Mouse (Mus musculus): ENCODE data around the gene Hectd4. TPM values are rescaled to one million over a fixed set of nuclear protein-coding genes. Genes with fewer than 3 reads are reported as not detected.

The Hectd4 gene
- polyA plus RNA-seq, 1 experiment from 2014 or later, result 6.5 TPM

DNA sequence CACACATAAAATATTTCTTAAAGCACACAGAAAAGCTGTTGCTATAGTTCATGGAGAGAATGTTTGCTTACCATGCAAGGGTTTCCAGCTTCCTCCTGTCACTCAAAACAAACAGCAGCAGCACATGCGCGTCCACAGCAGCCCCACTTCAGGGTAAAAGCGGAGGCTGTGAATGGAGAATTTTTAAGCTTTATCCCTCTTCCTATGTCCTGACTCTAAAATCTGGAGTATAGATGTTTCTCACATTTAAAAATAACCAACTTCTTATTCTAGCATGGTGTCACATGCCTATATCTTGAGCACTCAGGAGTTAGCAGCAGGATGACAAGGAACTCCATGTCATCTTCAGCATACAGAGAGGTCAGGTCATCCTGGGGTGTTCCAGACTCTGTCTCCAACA, 70.3 kb downstream of the Hectd4 start:
- no peak overlapping the region for H3K27ac ChIP-seq (replicated peaks; ENCODE audit: low read depth, low read length)
- H3K4me2 ChIP-seq (ENCODE audit: low read depth, severe bottlenecking), result no peak overlapping the region
- no peak overlapping the region for H3K4me3 ChIP-seq (ENCODE audit: low read depth, low read length)
- no peaks in the 10 kb centered on the region for H3K9me3 ChIP-seq (ENCODE audit: control insufficient read depth, low read length)
- 96% methylated on average over 3 of the region's 3 CpGs for WGBS
- H3K9ac ChIP-seq (ENCODE audit: low read length), result no peak overlapping the region
- ATAC-seq (ENCODE audit: insufficient number of reproducible peaks, low FRiP score, low TSS enrichment, low read depth) (no peak), DNase-seq (ENCODE audit: low spot score) (no peak)
- no peaks in the 10 kb centered on the region for H3K27me3 ChIP-seq (ENCODE audit: control insufficient read depth, insufficient read depth, low read length)
- peaks cover 6% of the 10 kb centered on the region for H3K36me3 ChIP-seq (ENCODE audit: control insufficient read depth, insufficient read depth, low read length)
- no peaks in the 10 kb centered on the region for H3K4me1 ChIP-seq (ENCODE audit: control insufficient read depth, insufficient read depth, low read length)

DNA sequence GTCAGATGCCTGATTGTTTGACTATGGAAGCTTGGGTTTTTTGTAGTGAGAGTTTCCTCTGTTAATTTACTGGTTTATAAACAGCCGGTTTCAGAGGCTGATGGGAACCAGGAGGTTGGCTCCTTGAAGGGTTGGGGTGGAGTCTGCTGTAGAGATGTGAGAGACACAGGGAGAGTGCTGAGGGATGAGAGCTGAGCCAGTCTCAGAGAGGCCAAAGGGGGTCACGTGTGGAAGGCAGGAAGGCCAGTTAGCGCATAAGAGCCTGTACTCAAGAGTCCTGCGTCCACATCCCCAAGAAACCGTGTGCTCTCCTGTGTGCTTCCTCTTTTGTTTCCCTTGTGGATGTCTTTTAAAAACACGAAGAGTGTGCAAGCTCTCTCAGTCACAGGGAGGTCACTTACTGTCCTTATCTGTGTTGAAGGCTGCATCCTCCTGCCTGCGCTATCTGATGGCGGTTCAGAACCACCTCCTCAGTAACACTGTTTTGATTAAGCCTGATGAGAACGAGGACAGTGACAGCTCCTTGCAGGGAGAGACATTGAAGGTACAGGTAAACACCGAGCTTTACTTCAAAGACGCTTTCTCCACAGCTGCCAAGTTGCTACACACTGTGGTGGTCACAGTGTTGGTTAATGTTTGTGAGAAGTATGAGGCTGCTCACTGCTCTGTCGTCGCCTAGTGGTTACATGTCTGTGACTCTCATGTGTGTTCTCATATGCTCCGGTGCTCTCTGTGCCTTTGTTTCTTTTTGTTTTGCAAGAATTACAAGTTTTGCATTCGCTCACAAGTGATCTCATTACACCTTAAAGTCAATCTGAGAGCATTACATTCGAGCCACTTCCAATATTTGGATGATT, 72.5 kb downstream of the Hectd4 start:
- 79% methylated on average over 16 of the region's 16 CpGs for WGBS
- H3K27me3 ChIP-seq (ENCODE audit: control insufficient read depth, insufficient read depth, low read length), result no peaks in the 10 kb centered on the region
- H3K4me1 ChIP-seq (ENCODE audit: control insufficient read depth, insufficient read depth, low read length), result no peaks in the 10 kb centered on the region
- DNase-seq (ENCODE audit: low spot score), result no peak
- no peak overlapping the region for H3K4me3 ChIP-seq (ENCODE audit: low read depth, low read length)
- H3K9ac ChIP-seq (ENCODE audit: low read length), result no peak overlapping the region
- H3K4me2 ChIP-seq (ENCODE audit: low read depth, severe bottlenecking), result no peak overlapping the region
- no peak for ATAC-seq (ENCODE audit: insufficient number of reproducible peaks, low FRiP score, low TSS enrichment, low read depth)
- no peaks in the 10 kb centered on the region for H3K9me3 ChIP-seq (ENCODE audit: control insufficient read depth, low read length)
- H3K27ac ChIP-seq (replicated peaks; ENCODE audit: low read depth, low read length), result no peak overlapping the region
- peaks cover 16% of the 10 kb centered on the region for H3K36me3 ChIP-seq (ENCODE audit: control insufficient read depth, insufficient read depth, low read length)

DNA sequence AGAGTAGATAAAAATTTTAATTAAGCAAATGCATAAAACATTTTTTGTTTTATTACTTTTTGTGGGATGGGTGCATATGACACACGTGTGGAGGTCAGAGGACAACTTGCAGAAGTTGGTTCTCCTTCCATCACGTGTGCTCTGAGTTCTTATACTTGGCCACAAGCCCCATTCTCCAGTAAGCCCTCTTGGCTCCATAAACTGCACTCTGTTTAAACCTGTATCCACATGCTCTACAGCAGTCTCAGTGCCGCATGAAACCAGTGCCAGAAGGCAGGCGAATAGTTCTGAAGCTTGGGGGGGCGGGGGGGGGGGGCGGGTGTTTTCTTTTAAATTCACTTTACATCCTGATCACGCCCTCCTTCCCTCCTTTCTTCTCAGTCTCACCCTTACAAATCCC, 85.0 kb downstream of the Hectd4 start:
- 87% methylated on average over 7 of the region's 7 CpGs for WGBS
- Histone ChIP-seq H3K27ac (replicated peaks; ENCODE audit: low read depth, low read length) (no peak overlapping the region), H3K4me2 (ENCODE audit: low read depth, severe bottlenecking) (no peak overlapping the region), H3K9me3 (ENCODE audit: control insufficient read depth, low read length) (no peaks in the 10 kb centered on the region), H3K4me1 (ENCODE audit: control insufficient read depth, insufficient read depth, low read length) (no peaks in the 10 kb centered on the region), H3K4me3 (ENCODE audit: low read depth, low read length) (no peak overlapping the region), H3K27me3 (ENCODE audit: control insufficient read depth, insufficient read depth, low read length) (no peaks in the 10 kb centered on the region), H3K9ac (ENCODE audit: low read length) (no peak overlapping the region), H3K36me3 (ENCODE audit: control insufficient read depth, insufficient read depth, low read length) (peaks cover 26% of the 10 kb centered on the region)
- no peak for DNase-seq (ENCODE audit: low spot score)
- ATAC-seq (ENCODE audit: insufficient number of reproducible peaks, low FRiP score, low TSS enrichment, low read depth), result no peak

DNA sequence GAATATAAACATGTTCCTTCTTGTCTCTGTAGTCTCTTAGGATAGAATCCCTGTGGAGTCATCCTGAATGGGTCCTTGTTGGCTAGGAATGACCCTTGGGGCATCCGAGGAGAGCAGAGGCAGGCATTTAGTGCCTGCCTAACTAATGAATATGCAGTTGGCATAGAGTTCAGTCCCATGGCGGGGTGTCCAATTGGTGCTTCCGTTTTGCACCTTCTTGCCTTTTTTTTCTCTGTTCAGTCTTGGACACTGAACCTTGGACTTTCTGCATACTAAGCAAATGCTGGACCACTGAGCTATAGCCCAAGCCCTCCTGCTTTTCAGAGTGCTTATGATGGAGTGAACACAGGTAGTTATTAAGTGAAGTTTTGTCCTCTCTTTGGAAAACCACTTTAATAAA, 87.6 kb downstream of the Hectd4 start:
- Histone ChIP-seq H3K9me3 (ENCODE audit: control insufficient read depth, low read length) (no peaks in the 10 kb centered on the region), H3K4me3 (ENCODE audit: low read depth, low read length) (no peak overlapping the region), H3K27ac (replicated peaks; ENCODE audit: low read depth, low read length) (no peak overlapping the region), H3K4me1 (ENCODE audit: control insufficient read depth, insufficient read depth, low read length) (no peaks in the 10 kb centered on the region), H3K36me3 (ENCODE audit: control insufficient read depth, insufficient read depth, low read length) (peaks cover 31% of the 10 kb centered on the region; the same call in 1 of the 2 replicates), H3K27me3 (ENCODE audit: control insufficient read depth, insufficient read depth, low read length) (no peaks in the 10 kb centered on the region), H3K4me2 (ENCODE audit: low read depth, severe bottlenecking) (no peak overlapping the region), H3K9ac (ENCODE audit: low read length) (no peak overlapping the region)
- whole genome bisulfite sequencing, result 88% methylated on average over 3 of the region's 3 CpGs
- DNase-seq (ENCODE audit: low spot score) (no peak), ATAC-seq (ENCODE audit: insufficient number of reproducible peaks, low FRiP score, low TSS enrichment, low read depth) (no peak)

DNA sequence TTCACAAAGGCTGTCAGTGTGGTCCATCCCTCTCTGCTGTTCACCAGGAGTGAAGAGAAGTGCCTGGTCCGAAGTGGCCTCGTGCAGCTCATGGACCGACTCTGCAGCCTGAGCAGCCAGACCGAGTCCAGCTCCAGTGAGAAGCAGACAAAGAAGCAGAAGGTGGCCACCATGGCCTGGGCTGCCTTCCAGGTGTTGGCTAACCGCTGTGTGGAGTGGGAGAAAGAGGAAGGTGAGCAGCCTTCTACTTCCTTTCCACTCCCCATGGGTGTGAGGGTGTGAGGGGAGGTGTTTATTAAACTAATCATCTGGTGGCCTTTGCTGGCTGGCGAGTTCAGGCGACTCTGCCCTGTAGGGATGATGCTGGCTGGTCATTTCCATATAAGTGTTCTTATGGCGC, 91.6 kb downstream of the Hectd4 start:
- Histone ChIP-seq H3K27ac (replicated peaks; ENCODE audit: low read depth, low read length) (no peak overlapping the region), H3K4me3 (ENCODE audit: low read depth, low read length) (no peak overlapping the region), H3K27me3 (ENCODE audit: control insufficient read depth, insufficient read depth, low read length) (no peaks in the 10 kb centered on the region), H3K9ac (ENCODE audit: low read length) (no peak overlapping the region), H3K4me1 (ENCODE audit: control insufficient read depth, insufficient read depth, low read length) (no peaks in the 10 kb centered on the region), H3K4me2 (ENCODE audit: low read depth, severe bottlenecking) (no peak overlapping the region), H3K36me3 (ENCODE audit: control insufficient read depth, insufficient read depth, low read length) (peaks cover 31% of the 10 kb centered on the region), H3K9me3 (ENCODE audit: control insufficient read depth, low read length) (no peaks in the 10 kb centered on the region)
- DNase-seq (ENCODE audit: low spot score) (no peak), ATAC-seq (ENCODE audit: insufficient number of reproducible peaks, low FRiP score, low TSS enrichment, low read depth) (no peak)
- 94% methylated on average over 8 of the region's 8 CpGs for WGBS

DNA sequence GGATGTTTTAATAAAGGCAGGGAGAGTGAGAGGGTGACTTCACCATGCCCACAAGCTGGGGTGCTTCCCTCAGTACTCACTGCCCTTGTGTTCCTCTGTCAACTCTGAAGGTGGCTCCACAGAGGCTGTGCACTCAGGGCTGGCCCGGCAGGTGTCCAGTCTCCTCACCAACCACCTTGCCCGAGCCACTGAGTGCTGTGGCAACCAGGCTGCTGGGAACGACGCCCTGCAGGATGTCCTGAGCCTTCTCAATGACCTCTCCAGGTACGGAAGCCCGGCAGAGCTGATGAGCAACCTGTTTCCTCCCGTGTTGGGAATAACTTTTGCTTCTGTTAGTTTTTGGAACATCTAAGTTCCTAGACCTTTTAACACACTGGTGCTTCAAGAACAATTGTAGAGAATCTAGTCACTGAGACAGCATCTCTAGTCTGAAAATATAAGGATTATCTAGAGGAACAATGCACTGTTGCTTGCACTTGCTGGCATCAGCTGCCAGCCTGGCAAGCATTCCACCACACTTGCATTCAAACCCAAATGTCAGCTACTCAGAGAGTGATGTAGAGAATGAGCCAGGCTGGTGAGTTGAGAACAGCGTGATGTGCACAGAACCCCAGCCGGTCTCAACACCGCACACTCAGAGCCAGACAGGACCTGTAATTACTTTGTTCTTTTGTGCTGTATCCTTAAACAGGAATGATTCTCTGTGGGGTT, 93.9 kb downstream of the Hectd4 start:
- no peaks in the 10 kb centered on the region for H3K27me3 ChIP-seq (ENCODE audit: control insufficient read depth, insufficient read depth, low read length)
- H3K36me3 ChIP-seq (ENCODE audit: control insufficient read depth, insufficient read depth, low read length), result peaks cover 25% of the 10 kb centered on the region
- no peak for DNase-seq (ENCODE audit: low spot score)
- H3K4me2 ChIP-seq (ENCODE audit: low read depth, severe bottlenecking), result no peak overlapping the region
- no peaks in the 10 kb centered on the region for H3K9me3 ChIP-seq (ENCODE audit: control insufficient read depth, low read length)
- no peak for ATAC-seq (ENCODE audit: insufficient number of reproducible peaks, low FRiP score, low TSS enrichment, low read depth)
- 89% methylated on average over 10 of the region's 10 CpGs for WGBS
- H3K4me3 ChIP-seq (ENCODE audit: low read depth, low read length), result no peak overlapping the region
- H3K27ac ChIP-seq (replicated peaks; ENCODE audit: low read depth, low read length), result no peak overlapping the region
- no peak overlapping the region for H3K9ac ChIP-seq (ENCODE audit: low read length)
- no peaks in the 10 kb centered on the region for H3K4me1 ChIP-seq (ENCODE audit: control insufficient read depth, insufficient read depth, low read length)

DNA sequence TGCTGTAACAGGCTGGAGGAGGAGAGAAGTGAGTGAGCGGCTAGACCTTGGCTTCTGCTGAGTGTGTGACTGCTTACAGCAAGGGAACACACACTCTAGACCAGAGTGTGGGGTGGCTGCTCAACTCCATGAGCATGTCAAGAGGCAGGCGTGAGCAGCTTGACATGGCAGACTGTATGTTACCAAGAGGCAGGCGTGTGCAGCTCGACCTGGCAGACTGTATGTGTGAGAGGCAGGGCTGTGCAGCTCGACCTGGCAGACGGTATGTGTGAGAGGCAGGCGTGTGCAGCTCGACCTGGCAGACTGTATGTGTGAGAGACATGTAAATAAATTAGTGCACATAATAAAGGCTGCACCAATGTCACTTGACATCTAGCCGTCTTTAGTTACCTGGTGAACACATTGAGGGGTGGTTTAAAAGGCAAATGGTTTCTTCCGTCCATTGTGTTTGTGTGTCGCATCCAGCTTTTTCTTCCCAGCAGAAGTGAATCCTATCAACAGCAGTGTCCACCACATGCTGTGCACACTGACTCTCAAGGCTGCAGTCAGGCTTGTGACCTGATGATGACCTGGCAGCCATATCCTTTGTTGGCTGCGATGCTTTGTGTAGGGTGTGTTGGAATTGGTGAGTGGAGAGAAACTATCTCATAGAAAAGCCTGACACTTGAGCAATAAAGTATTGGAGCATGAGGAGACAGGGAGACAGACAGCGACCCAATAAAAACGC, 106.2 kb downstream of the Hectd4 start:
- H3K4me1 ChIP-seq (ENCODE audit: control insufficient read depth, insufficient read depth, low read length), result no peaks in the 10 kb centered on the region
- 91% methylated on average over 14 of the region's 14 CpGs for WGBS
- H3K27ac ChIP-seq (replicated peaks; ENCODE audit: low read depth, low read length), result no peak overlapping the region
- no peak overlapping the region for H3K4me2 ChIP-seq (ENCODE audit: low read depth, severe bottlenecking)
- H3K36me3 ChIP-seq (ENCODE audit: control insufficient read depth, insufficient read depth, low read length), result peaks cover 30% of the 10 kb centered on the region
- no peak overlapping the region for H3K4me3 ChIP-seq (ENCODE audit: low read depth, low read length)
- H3K27me3 ChIP-seq (ENCODE audit: control insufficient read depth, insufficient read depth, low read length), result no peaks in the 10 kb centered on the region
- no peak overlapping the region for H3K9ac ChIP-seq (ENCODE audit: low read length)
- DNase-seq (ENCODE audit: low spot score), result no peak
- no peaks in the 10 kb centered on the region for H3K9me3 ChIP-seq (ENCODE audit: control insufficient read depth, low read length)
- no peak for ATAC-seq (ENCODE audit: insufficient number of reproducible peaks, low FRiP score, low TSS enrichment, low read depth)

DNA sequence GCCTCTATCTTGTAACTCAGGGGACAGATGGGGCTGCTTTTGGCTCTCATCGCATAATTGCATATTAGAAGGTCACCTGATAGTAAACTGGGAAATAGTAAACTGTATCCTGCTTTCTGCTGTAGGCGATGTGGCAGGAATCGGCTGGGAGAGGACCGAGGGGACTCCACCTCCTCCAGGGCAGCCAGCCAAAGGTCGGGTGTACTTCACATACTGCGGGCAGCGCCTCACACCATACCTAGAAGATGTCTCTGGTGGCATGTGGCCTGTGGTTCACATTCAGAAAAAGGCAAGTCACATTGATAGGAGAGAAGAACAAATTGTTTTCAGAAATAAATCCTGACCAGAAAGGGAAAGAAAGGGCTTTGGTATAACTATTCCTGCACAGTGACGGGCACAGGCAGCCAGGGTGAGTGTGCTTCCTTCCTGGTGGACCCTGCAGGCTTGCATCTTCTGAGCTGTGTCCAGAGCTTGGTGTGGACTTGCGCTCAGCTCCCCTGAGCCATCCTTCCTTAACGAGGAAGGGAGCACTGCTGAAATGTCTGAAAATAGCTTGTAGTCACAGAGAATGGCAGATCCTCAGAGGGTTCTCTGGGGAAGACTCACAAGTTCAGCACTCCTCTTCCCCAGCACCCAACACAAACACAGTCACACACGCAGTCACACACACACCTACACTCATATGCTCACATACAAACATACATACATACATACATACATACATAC, 109.5 kb downstream of the Hectd4 start:
- ATAC-seq (ENCODE audit: insufficient number of reproducible peaks, low FRiP score, low TSS enrichment, low read depth) (no peak), DNase-seq (ENCODE audit: low spot score) (no peak)
- Histone ChIP-seq H3K4me2 (ENCODE audit: low read depth, severe bottlenecking) (peak overlapping the region; percentile 24; the same call in 1 of the 2 replicates), H3K9ac (ENCODE audit: low read length) (no peak overlapping the region), H3K27ac (replicated peaks; ENCODE audit: low read depth, low read length) (no peak overlapping the region), H3K9me3 (ENCODE audit: control insufficient read depth, low read length) (no peaks in the 10 kb centered on the region), H3K27me3 (ENCODE audit: control insufficient read depth, insufficient read depth, low read length) (no peaks in the 10 kb centered on the region), H3K4me3 (ENCODE audit: low read depth, low read length) (peak overlapping the region; percentile 20), H3K36me3 (ENCODE audit: control insufficient read depth, insufficient read depth, low read length) (peaks cover 21% of the 10 kb centered on the region), H3K4me1 (ENCODE audit: control insufficient read depth, insufficient read depth, low read length) (no peaks in the 10 kb centered on the region)
- 87% methylated on average over 11 of the region's 11 CpGs for WGBS
